ENCODE assay signal across 8 mouse cellular contexts in the genomic region with DNA sequence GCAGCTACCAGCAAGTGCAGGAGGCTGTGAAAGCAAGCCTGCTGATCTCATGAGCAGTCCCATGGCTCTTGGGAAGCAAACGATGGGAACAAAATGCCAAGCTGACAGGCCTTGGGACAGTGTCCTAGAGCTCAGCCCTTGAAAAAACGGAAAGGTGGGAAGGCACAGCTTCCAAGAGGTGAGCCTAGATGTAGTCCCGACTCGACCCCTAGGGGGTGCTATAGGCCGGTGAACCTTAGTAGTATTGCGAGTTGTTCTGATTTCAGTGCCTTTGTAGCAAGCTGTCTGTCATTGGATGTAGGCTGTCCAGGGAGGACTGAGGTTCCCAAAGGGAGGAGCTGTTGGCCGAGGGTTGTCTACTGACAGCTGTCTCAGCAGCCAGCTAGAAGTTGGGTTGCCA. TPM values are rescaled to one million over a fixed set of nuclear protein-coding genes. Genes with fewer than 3 reads are reported as not detected.
DNase-seq lines count a peak whose midpoint lies in the region; ATAC-seq and TF ChIP-seq lines count a peak whose summit lies in the region.

No protein-coding gene starts in this region.

- no peak overlapping the region for H3K4me3 ChIP-seq in MEL (ENCODE audit: control insufficient read depth in 1 of 2, insufficient read depth in 1 of 2, low read depth in 2 of 2, low read length in 2 of 2)
- no peak overlapping the region for H3K4me3 ChIP-seq in cerebellum, adult 2 months (replicated peaks; ENCODE audit: insufficient read depth, low read depth, low read length)
- H3K4me3 ChIP-seq in kidney, postnatal 0 days (replicated peaks; ENCODE audit: low read depth, low read length): no peak overlapping the region
- H3K4me3 ChIP-seq in liver, embryonic 11.5 days (ENCODE audit: low read depth, low read length): no peak overlapping the region

- no peaks in the 10 kb centered on the region; a peak in 1 of 4 replicates for H3K27me3 ChIP-seq in MEL (ENCODE audit: control insufficient read depth in 1 of 2, insufficient read depth in 2 of 2, low read length in 2 of 2)
- H3K27me3 ChIP-seq in cerebellum, adult 2 months (ENCODE audit: control insufficient read depth, insufficient read depth, low read length): no peaks in the 10 kb centered on the region
- H3K27me3 ChIP-seq in kidney, postnatal 0 days (ENCODE audit: insufficient read depth, low read length): no peaks in the 10 kb centered on the region
- no peaks in the 10 kb centered on the region for H3K27me3 ChIP-seq in liver, embryonic 11.5 days (replicated peaks; ENCODE audit: control insufficient read depth, insufficient read depth, low read length)

- no peak for TF ChIP-seq POLR2A in MEL (IDR thresholded peaks at IDR 0.05; ENCODE audit: control insufficient read depth in 1 of 2, insufficient read depth in 1 of 2, low read depth in 1 of 2, low read length in 2 of 2, poor library complexity in 1 of 2)
- no peak for TF ChIP-seq POLR2A in cerebellum, adult 2 months (IDR thresholded peaks at IDR 0.05; ENCODE audit: borderline replicate concordance, insufficient read depth, low read length)

- 2% methylated on average over 7 of the region's 7 CpGs for WGBS in cerebellum, adult 2 months
- 10% methylated on average over 7 of the region's 7 CpGs for WGBS in kidney, postnatal 0 days
- 17% methylated on average over 7 of the region's 7 CpGs for WGBS in liver, embryonic 11.5 days

- no peak for TF ChIP-seq EP300 in MEL (IDR thresholded peaks at IDR 0.05; ENCODE audit: low read depth in 1 of 2, low read length in 2 of 2)

- no peaks in the 10 kb centered on the region for H3K4me1 ChIP-seq in MEL (ENCODE audit: control insufficient read depth in 1 of 2, insufficient read depth in 2 of 2, low read length in 2 of 2)
- H3K4me1 ChIP-seq in cerebellum, adult 2 months (ENCODE audit: control insufficient read depth, insufficient read depth, low read length): no peaks in the 10 kb centered on the region
- H3K4me1 ChIP-seq in kidney, postnatal 0 days (replicated peaks; ENCODE audit: insufficient read depth, low read length): no peaks in the 10 kb centered on the region
- H3K4me1 ChIP-seq in liver, embryonic 11.5 days (replicated peaks; ENCODE audit: control insufficient read depth, insufficient read depth, low read length): no peaks in the 10 kb centered on the region

- TF ChIP-seq CTCF in MEL (IDR thresholded peaks at IDR 0.05 in 2 of 3, conservative IDR thresholded peaks at IDR 0.05 in 1 of 3; ENCODE audit: control insufficient read depth in 1 of 3, insufficient read depth in 1 of 3, low read depth in 2 of 3, low read length in 3 of 3, poor library complexity in 1 of 3, severe bottlenecking in 1 of 3): peak; percentile 85 to 89 (median 88)
- peak; percentile 74 for TF ChIP-seq CTCF in cerebellum, adult 2 months (IDR thresholded peaks at IDR 0.05; ENCODE audit: borderline replicate concordance, insufficient read depth, low read depth, low read length)
- peak; percentile 75 for TF ChIP-seq CTCF in kidney, postnatal 0 days (IDR thresholded peaks at IDR 0.05; ENCODE audit: low read depth)

- ATAC-seq in kidney, postnatal 0 days (replicated peaks; ENCODE audit: low FRiP score, low read depth): no peak
- ATAC-seq in liver, embryonic 11.5 days (replicated peaks; ENCODE audit: low FRiP score): no peak

- no peaks in the 10 kb centered on the region for H3K9me3 ChIP-seq in MEL (replicated peaks; ENCODE audit: insufficient read depth, low read length)
- no peaks in the 10 kb centered on the region for H3K9me3 ChIP-seq in kidney, postnatal 0 days (replicated peaks; ENCODE audit: low read length)
- H3K9me3 ChIP-seq in liver, embryonic 11.5 days (ENCODE audit: control insufficient read depth, low read length): no peaks in the 10 kb centered on the region

- DNase-seq in 3T3-L1 (ENCODE audit: low read depth, low spot score) (peak; percentile 70), MEL (ENCODE audit: low read depth, low spot score) (peak; percentile 77)
- peak; percentile 49 to 69 for DNase-seq in cerebellum, adult 2 months
- DNase-seq in frontal cortex, postnatal 25 days (ENCODE audit: low spot score in 2 of 2): peak; percentile 83 to 86
- peak; percentile 66 for DNase-seq in kidney, postnatal 0 days (ENCODE audit: low spot score)
- peak; percentile 59 for DNase-seq in liver, embryonic 11.5 days (ENCODE audit: low spot score)
- DNase-seq in retina, postnatal 1 day: peak; percentile 77
- DNase-seq in urinary bladder, adult 18-20 months (ENCODE audit: low spot score in 2 of 2): peak; percentile 28 to 65

- no peaks in the 10 kb centered on the region for H3K79me2 ChIP-seq in MEL (ENCODE audit: control insufficient read depth, insufficient read depth, low read length, poor library complexity)

- TF ChIP-seq RAD21 in MEL (IDR thresholded peaks at IDR 0.05; ENCODE audit: low read depth, low read length): peak; percentile 80

- H3K4me2 ChIP-seq in kidney, postnatal 0 days (ENCODE audit: low read length): no peak overlapping the region
- no peak overlapping the region for H3K4me2 ChIP-seq in liver, embryonic 11.5 days

- no peak overlapping the region for H3K27ac ChIP-seq in MEL (ENCODE audit: control insufficient read depth, low read depth, low read length)
- no peak overlapping the region for H3K27ac ChIP-seq in cerebellum, adult 2 months (ENCODE audit: insufficient read depth, low read length)
- H3K27ac ChIP-seq in kidney, postnatal 0 days: no peak overlapping the region
- H3K27ac ChIP-seq in liver, embryonic 11.5 days (ENCODE audit: low read depth, low read length): no peak overlapping the region

- H3K36me3 ChIP-seq in MEL (ENCODE audit: control insufficient read depth in 1 of 2, insufficient read depth in 2 of 2, low read length in 2 of 2): no peaks in the 10 kb centered on the region
- H3K36me3 ChIP-seq in kidney, postnatal 0 days (ENCODE audit: insufficient read depth, low read length): no peaks in the 10 kb centered on the region
- H3K36me3 ChIP-seq in liver, embryonic 11.5 days (ENCODE audit: control insufficient read depth, insufficient read depth, low read length): no peaks in the 10 kb centered on the region

- H3K9ac ChIP-seq in MEL (ENCODE audit: control insufficient read depth, low read depth, low read length, poor library complexity, severe bottlenecking): no peak overlapping the region
- no peak overlapping the region for H3K9ac ChIP-seq in kidney, postnatal 0 days (ENCODE audit: low read depth, low read length)
- no peak overlapping the region for H3K9ac ChIP-seq in liver, embryonic 11.5 days (ENCODE audit: low read depth, low read length)

TF ChIP-seq in MEL, 35 proteins besides CTCF, POLR2A, EP300 and RAD21:
- TF ChIP-seq SMC3 (IDR thresholded peaks at IDR 0.05; ENCODE audit: low read depth, low read length) (peak; percentile 85), MYC (IDR thresholded peaks at IDR 0.05; ENCODE audit: low read depth, low read length) (no peak), ZC3H11A (IDR thresholded peaks at IDR 0.05; ENCODE audit: low read depth, low read length) (peak; percentile 71)

RNA-seq across cellular contexts. Expression of a gene that starts 49.7 kb away (rescaled TPM):
- not detected in 2 replicates for total RNA-seq in MEL (2012; rRNA removed)
- polyA plus RNA-seq in MEL (2012; ENCODE audit: insufficient read depth in 1 of 2, insufficient read length in 2 of 2, low read depth in 1 of 2, low replicate concordance in 2 of 2, missing spikeins in 1 of 2): not detected
- 25.7 and 30.1 TPM in 2 replicates for polyA plus RNA-seq in cerebellum, adult 2 months (2012; rRNA removed)
- polyA plus RNA-seq in kidney, postnatal 0 days (2015; fragmentation: Nextera tagmentation; extraction: Ambion mirVana): 0.04 and 0.09 TPM in 2 replicates
- polyA plus RNA-seq in liver, embryonic 11.5 days (2014; fragmentation: Nextera tagmentation; extraction: Ambion mirVana): 0.70 TPM in 2 replicates

Comparison
In these comparisons a context has a peak if more than half of its experiments do, and no peak if none do; other contexts are left out.
1. RNA of a gene that starts 49.7 kb away (polyA plus RNA-seq): 25.7 to 30.1 TPM in cerebellum, adult 2 months; 0.70 TPM in liver, embryonic 11.5 days, 0.04 to 0.09 TPM in kidney, postnatal 0 days and not detected in MEL; every median in the first group is over 10 times any median in the second.
2. Peak in every context shown above with its lines, with median percentiles within 50 percentile points of each other: DNase-seq and CTCF ChIP-seq.